Mouse (Mus musculus): ENCODE data around the gene Pak7.
"Not testable (repeated sequence)": the region's sequence is repeated elsewhere in the genome, so short reads cannot be mapped to it uniquely, and the experiment has no call there.

The Pak7 gene

DNA sequence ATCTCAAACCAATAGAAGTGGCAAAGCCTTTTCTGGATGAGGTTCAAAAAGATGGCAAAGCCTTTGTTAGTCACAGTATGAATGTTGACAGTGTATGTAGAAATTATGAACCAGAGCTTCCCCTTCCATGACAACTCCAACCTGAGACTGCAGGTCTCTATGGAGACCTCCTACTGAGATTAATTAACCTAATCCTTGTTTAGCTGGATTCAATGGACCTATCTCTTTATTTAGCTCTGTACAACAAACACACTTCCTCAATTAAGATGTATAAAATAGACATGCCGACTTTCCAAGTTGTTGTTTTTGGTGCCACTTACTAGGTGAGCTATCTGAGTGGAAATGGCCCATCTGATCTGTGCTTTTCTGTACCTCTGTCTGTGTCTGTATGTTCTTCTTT lies 90.4 kb downstream of the Pak7 start:
- H3K9me3 ChIP-seq (ENCODE audit: low read length), result no peaks in the 10 kb centered on the region
- H3K4me1 ChIP-seq (replicated peaks; ENCODE audit: low read depth, low read length), result no peaks in the 10 kb centered on the region
- H3K27me3 ChIP-seq (ENCODE audit: insufficient read depth, low read length), result no peaks in the 10 kb centered on the region
- TF ChIP-seq NANOG (IDR thresholded peaks at IDR 0.05; ENCODE audit: borderline replicate concordance, low read length) (no peak), POU5F1 (IDR thresholded peaks at IDR 0.05; ENCODE audit: borderline replicate concordance, low read length) (no peak), CTCF (conservative IDR thresholded peaks at IDR 0.05; ENCODE audit: low read length) (no peak)
- H3K4me3 ChIP-seq (replicated peaks; ENCODE audit: low read length), result no peak overlapping the region
- H3K36me3 ChIP-seq (ENCODE audit: insufficient read depth, low read length), result no peaks in the 10 kb centered on the region

DNA sequence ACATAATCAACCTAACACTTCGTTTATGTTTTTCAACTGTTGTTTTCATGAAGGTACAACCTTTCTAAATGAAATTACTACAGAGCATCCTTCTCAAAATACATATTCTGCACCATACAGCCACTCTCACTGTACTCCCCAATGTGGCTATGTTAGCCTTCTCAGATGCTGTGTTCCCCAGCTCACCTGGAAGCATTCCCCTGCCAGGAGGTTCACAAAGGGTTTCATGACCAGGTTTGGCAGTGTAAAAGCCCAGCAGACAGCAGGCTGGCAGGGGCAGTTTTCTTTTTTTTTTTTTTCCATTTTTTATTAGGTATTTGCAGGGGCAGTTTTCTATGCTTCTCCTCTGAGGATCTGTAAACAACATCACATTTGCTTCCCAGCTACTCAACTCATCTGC lies 105.7 kb downstream of the Pak7 start:
- no peaks in the 10 kb centered on the region for H3K27me3 ChIP-seq (ENCODE audit: insufficient read depth, low read length)
- H3K9me3 ChIP-seq (ENCODE audit: low read length), result peaks cover 7% of the 10 kb centered on the region
- H3K4me3 ChIP-seq (replicated peaks; ENCODE audit: low read length), result no peak overlapping the region
- H3K36me3 ChIP-seq (ENCODE audit: insufficient read depth, low read length), result no peaks in the 10 kb centered on the region
- no peaks in the 10 kb centered on the region for H3K4me1 ChIP-seq (replicated peaks; ENCODE audit: low read depth, low read length)
- TF ChIP-seq NANOG (IDR thresholded peaks at IDR 0.05; ENCODE audit: borderline replicate concordance, low read length) (no peak), POU5F1 (IDR thresholded peaks at IDR 0.05; ENCODE audit: borderline replicate concordance, low read length) (no peak), CTCF (conservative IDR thresholded peaks at IDR 0.05; ENCODE audit: low read length) (no peak)

DNA sequence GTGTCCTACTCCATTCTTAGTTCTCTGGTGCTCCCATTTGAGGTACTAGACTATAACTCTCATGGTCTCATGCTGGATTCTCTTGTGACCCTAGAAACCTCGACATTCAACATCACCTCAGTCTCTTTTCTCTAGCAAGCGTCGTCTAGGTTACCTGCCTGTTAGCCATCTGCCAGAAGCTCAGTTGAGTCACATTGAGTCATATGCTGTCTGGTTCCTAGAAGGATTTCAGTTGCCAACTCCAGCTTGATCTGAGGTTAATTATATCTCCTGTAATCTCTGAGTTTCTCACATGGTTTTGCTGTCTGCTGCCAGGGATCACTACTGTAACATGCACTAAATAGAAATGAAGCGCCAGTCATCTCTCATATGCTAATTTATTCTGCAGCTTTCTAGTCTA lies 145.8 kb downstream of the Pak7 start:
- not testable (repeated sequence) for H3K27me3 ChIP-seq (ENCODE audit: insufficient read depth, low read length); H3K9me3 ChIP-seq (ENCODE audit: low read length); H3K4me3 ChIP-seq (replicated peaks; ENCODE audit: low read length); H3K36me3 ChIP-seq (ENCODE audit: insufficient read depth, low read length); H3K4me1 ChIP-seq (replicated peaks; ENCODE audit: low read depth, low read length)

DNA sequence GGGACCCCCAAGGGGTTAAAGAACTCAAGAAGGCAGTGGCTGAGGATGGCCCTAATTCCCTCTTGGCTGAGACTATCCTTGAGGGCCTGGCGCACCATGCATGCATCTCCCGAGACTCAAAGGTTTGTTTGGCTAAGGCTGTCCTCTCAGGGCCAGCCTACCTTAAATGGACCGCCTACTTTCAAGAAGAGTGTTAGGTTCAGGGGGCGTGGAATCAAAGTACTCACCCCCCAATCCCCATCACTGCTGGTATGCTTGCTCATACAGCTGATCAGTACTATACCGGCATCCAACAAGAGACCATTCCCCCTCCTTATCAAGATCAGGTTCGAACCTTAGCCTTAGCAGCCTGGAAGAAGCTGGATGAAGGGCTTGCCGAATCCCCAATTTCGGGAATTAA lies 156.5 kb downstream of the Pak7 start:
- H3K4me3 ChIP-seq (replicated peaks; ENCODE audit: low read length), result no peak overlapping the region
- no peaks in the 10 kb centered on the region for H3K27me3 ChIP-seq (ENCODE audit: insufficient read depth, low read length)
- TF ChIP-seq CTCF (conservative IDR thresholded peaks at IDR 0.05; ENCODE audit: low read length), result no peak
- TF ChIP-seq POU5F1 (IDR thresholded peaks at IDR 0.05; ENCODE audit: borderline replicate concordance, low read length), result no peak
- TF ChIP-seq NANOG (IDR thresholded peaks at IDR 0.05; ENCODE audit: borderline replicate concordance, low read length), result no peak
- no peaks in the 10 kb centered on the region for H3K4me1 ChIP-seq (replicated peaks; ENCODE audit: low read depth, low read length)
- H3K9me3 ChIP-seq (ENCODE audit: low read length), result peaks cover 8% of the 10 kb centered on the region; the same call in 1 of the 2 replicates
- H3K36me3 ChIP-seq (ENCODE audit: insufficient read depth, low read length), result no peaks in the 10 kb centered on the region

DNA sequence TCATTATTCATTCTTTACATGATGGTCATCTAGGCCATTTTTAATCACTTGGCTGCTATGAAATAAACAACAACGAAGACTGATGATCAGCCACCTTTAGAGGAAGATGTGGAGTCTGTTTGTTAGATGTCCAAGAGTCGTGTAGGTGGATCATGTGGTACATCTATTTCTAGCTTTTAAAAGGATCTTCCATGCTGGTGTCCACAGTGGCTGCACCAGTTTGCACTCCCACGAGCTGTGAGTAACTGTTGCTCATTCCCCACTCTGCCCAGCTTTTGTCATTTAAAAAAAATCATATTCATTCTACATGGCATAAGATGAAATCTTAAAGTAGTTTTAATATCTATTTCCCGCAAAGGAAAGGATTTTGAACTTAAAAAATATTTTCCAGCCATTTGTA lies 183.7 kb downstream of the Pak7 start:
- no peaks in the 10 kb centered on the region for H3K36me3 ChIP-seq (ENCODE audit: insufficient read depth, low read length)
- H3K4me1 ChIP-seq (replicated peaks; ENCODE audit: low read depth, low read length), result no peaks in the 10 kb centered on the region
- H3K4me3 ChIP-seq (replicated peaks; ENCODE audit: low read length), result no peak overlapping the region
- H3K27me3 ChIP-seq (ENCODE audit: insufficient read depth, low read length), result no peaks in the 10 kb centered on the region
- H3K9me3 ChIP-seq (ENCODE audit: low read length), result no peaks in the 10 kb centered on the region
- TF ChIP-seq POU5F1 (IDR thresholded peaks at IDR 0.05; ENCODE audit: borderline replicate concordance, low read length), result no peak
- TF ChIP-seq NANOG (IDR thresholded peaks at IDR 0.05; ENCODE audit: borderline replicate concordance, low read length), result no peak
- no peak for TF ChIP-seq CTCF (conservative IDR thresholded peaks at IDR 0.05; ENCODE audit: low read length)

DNA sequence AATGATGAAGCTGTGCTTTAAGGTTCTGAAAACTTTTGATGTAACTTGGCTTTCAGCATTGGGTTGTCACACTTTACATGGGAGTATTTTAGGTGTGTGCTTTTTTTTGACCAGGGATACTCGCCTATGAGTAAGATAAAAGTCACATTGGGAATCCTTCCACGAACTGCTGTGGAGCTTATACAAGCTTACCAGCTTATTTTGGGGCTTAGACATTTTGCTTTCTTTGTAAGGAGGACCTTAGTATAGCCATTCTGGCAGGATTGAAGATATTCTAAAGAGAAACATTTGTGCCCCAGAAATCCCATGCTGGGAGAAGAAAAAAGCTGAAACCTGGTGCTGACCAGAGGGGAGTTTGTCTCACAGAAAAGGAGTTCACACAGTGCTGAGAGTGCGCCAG lies 212.7 kb downstream of the Pak7 start:
- no peak for TF ChIP-seq CTCF (conservative IDR thresholded peaks at IDR 0.05; ENCODE audit: low read length)
- TF ChIP-seq NANOG (IDR thresholded peaks at IDR 0.05; ENCODE audit: borderline replicate concordance, low read length), result no peak
- no peak for TF ChIP-seq POU5F1 (IDR thresholded peaks at IDR 0.05; ENCODE audit: borderline replicate concordance, low read length)
- Histone ChIP-seq H3K27me3 (ENCODE audit: insufficient read depth, low read length) (no peaks in the 10 kb centered on the region), H3K36me3 (ENCODE audit: insufficient read depth, low read length) (no peaks in the 10 kb centered on the region), H3K4me1 (replicated peaks; ENCODE audit: low read depth, low read length) (no peaks in the 10 kb centered on the region), H3K4me3 (replicated peaks; ENCODE audit: low read length) (no peak overlapping the region), H3K9me3 (ENCODE audit: low read length) (no peaks in the 10 kb centered on the region)

DNA sequence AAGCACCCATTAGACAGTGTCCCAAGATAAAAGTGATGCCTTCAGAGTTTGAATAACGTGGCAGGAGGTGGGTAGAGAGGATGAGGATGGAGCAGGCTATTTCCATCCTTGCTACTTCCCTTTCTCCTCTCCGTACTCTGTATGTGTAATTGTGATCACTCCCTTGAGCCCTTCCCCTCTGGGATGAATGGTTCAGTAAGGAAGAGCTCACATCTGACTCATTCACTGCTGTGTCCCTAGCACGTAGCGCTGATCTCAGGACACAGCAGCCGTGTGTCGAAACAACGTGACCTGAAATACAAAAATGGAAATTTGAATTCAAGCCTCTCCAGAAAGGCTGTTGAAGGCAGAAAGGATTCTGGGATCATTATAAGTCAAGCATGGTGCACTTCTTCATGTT lies 237.0 kb downstream of the Pak7 start:
- H3K27me3 ChIP-seq (ENCODE audit: insufficient read depth, low read length), result peaks cover 4% of the 10 kb centered on the region; the same call in 1 of the 2 replicates
- no peaks in the 10 kb centered on the region for H3K9me3 ChIP-seq (ENCODE audit: low read length)
- H3K4me3 ChIP-seq (replicated peaks; ENCODE audit: low read length), result no peak overlapping the region
- no peaks in the 10 kb centered on the region for H3K4me1 ChIP-seq (replicated peaks; ENCODE audit: low read depth, low read length)
- TF ChIP-seq CTCF (conservative IDR thresholded peaks at IDR 0.05; ENCODE audit: low read length), result no peak
- no peaks in the 10 kb centered on the region for H3K36me3 ChIP-seq (ENCODE audit: insufficient read depth, low read length)

DNA sequence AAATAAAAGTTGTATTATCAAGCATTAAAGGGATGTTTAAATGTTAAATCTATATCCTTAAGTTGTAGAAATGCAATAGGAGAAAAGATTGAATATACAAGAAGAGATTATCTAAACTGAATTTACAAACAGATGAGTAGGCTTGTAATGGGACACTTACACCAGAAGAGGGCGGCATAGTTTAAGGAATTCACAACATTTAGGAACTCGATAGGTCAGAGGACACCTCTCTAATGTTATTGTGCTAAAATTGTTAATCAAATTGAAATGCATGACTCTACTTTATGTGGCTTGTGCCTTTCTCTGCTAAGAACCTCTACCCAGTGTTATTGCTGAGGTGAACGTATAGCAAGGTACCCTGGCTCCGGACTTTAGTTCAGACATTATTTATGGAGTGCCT lies 238.2 kb downstream of the Pak7 start:
- peak; percentile 47 for TF ChIP-seq CTCF (conservative IDR thresholded peaks at IDR 0.05; ENCODE audit: low read length)
- no peak for TF ChIP-seq NANOG (IDR thresholded peaks at IDR 0.05; ENCODE audit: borderline replicate concordance, low read length)
- Histone ChIP-seq H3K4me3 (replicated peaks; ENCODE audit: low read length) (no peak overlapping the region), H3K4me1 (replicated peaks; ENCODE audit: low read depth, low read length) (no peaks in the 10 kb centered on the region), H3K27me3 (ENCODE audit: insufficient read depth, low read length) (peaks cover 4% of the 10 kb centered on the region; the same call in 1 of the 2 replicates), H3K9me3 (ENCODE audit: low read length) (no peaks in the 10 kb centered on the region), H3K36me3 (ENCODE audit: insufficient read depth, low read length) (no peaks in the 10 kb centered on the region)

DNA sequence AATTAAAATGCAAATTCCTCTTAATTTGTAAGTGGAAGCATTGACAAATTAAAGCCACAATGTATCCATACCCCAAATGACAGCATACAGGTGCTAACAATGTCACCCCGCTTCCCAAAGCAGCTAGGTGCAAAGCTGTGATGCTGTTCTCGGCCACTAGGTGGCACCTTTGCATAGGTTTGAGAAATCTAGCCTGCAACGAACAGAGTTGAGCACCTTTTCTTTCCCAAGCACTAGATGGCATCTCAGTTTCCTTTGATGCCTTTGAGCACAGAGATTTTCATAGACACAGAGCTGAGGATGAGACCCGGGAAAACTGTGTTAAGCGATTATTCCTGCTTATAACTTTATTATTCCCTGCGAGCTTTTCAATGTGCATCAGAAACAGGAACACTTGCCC lies 238.8 kb downstream of the Pak7 start:
- TF ChIP-seq POU5F1 (IDR thresholded peaks at IDR 0.05; ENCODE audit: borderline replicate concordance, low read length), result no peak
- no peak for TF ChIP-seq NANOG (IDR thresholded peaks at IDR 0.05; ENCODE audit: borderline replicate concordance, low read length)
- TF ChIP-seq CTCF (conservative IDR thresholded peaks at IDR 0.05; ENCODE audit: low read length), result peak; percentile 89
- no peak overlapping the region for H3K4me3 ChIP-seq (replicated peaks; ENCODE audit: low read length)
- no peaks in the 10 kb centered on the region for H3K4me1 ChIP-seq (replicated peaks; ENCODE audit: low read depth, low read length)
- no peaks in the 10 kb centered on the region for H3K9me3 ChIP-seq (ENCODE audit: low read length)
- H3K36me3 ChIP-seq (ENCODE audit: insufficient read depth, low read length), result no peaks in the 10 kb centered on the region
- peaks cover 4% of the 10 kb centered on the region; the same call in 1 of the 2 replicates for H3K27me3 ChIP-seq (ENCODE audit: insufficient read depth, low read length)

All from E14TG2a.4 (cell line).